Mouse (Mus musculus): Measurements from ENCODE around the gene Hjurp.

The Hjurp gene

GRCm38 (mm10) chr1:88277098-88277817 lies at the start of gene Hjurp, which contains the start of gene Trpm8:
Gene Hjurp (minus strand): TSS chr1:88277633.
Gene Trpm8 (plus strand): TSS chr1:88277661.
- peak; percentile 100 for DNase-seq (ENCODE audit: low spot score in 2 of 2)

- no peak for DNase-seq (ENCODE audit: low spot score in 2 of 2)
Observed at GRCm38 (mm10) chr1:88323101-88323500, 45.7 kb upstream of the Hjurp start.

- no peak for DNase-seq (ENCODE audit: low spot score in 2 of 2)
Observed at GRCm38 (mm10) chr1:88322146-88322545, 44.7 kb upstream of the Hjurp start.

GRCm38 (mm10) chr1:88320821-88321395 lies 43.5 kb upstream of the Hjurp start:
- no peak for DNase-seq (ENCODE audit: low spot score in 2 of 2)

GRCm38 (mm10) chr1:88318531-88319060 lies 41.2 kb upstream of the Hjurp start:
- peak in 1 of 2 experiments; percentile 58 for DNase-seq (ENCODE audit: low spot score in 2 of 2)

GRCm38 (mm10) chr1:88317279-88317678 lies 39.8 kb upstream of the Hjurp start:
- no peak for DNase-seq (ENCODE audit: low spot score in 2 of 2)

GRCm38 (mm10) chr1:88310349-88310748 lies 32.9 kb upstream of the Hjurp start:
- no peak for DNase-seq (ENCODE audit: low spot score in 2 of 2)

- DNase-seq (ENCODE audit: low spot score in 2 of 2): no peak
Observed at GRCm38 (mm10) chr1:88309905-88310304, 32.5 kb upstream of the Hjurp start.

- DNase-seq (ENCODE audit: low spot score in 2 of 2): no peak
Observed at GRCm38 (mm10) chr1:88309020-88309419, 31.6 kb upstream of the Hjurp start.

GRCm38 (mm10) chr1:88307180-88307579 lies 29.7 kb upstream of the Hjurp start:
- no peak for DNase-seq (ENCODE audit: low spot score in 2 of 2)

- no peak for DNase-seq (ENCODE audit: low spot score in 2 of 2)
Observed at GRCm38 (mm10) chr1:88306543-88306942, 29.1 kb upstream of the Hjurp start.

GRCm38 (mm10) chr1:88305018-88305795 lies 27.8 kb upstream of the Hjurp start:
- DNase-seq (ENCODE audit: low spot score in 2 of 2): no peak

GRCm38 (mm10) chr1:88304261-88304985 lies 27.0 kb upstream of the Hjurp start:
- DNase-seq (ENCODE audit: low spot score in 2 of 2): no peak

- DNase-seq (ENCODE audit: low spot score in 2 of 2): no peak
Observed at GRCm38 (mm10) chr1:88303762-88304161, 26.3 kb upstream of the Hjurp start.

GRCm38 (mm10) chr1:88302057-88302740 lies 24.8 kb upstream of the Hjurp start:
- no peak for DNase-seq (ENCODE audit: low spot score in 2 of 2)

- no peak for DNase-seq (ENCODE audit: low spot score in 2 of 2)
Observed at GRCm38 (mm10) chr1:88301121-88302014, 23.9 kb upstream of the Hjurp start.

- DNase-seq (ENCODE audit: low spot score in 2 of 2): no peak
Observed at GRCm38 (mm10) chr1:88300301-88301050, 23.0 kb upstream of the Hjurp start.

- no peak for DNase-seq (ENCODE audit: low spot score in 2 of 2)
Observed at GRCm38 (mm10) chr1:88299529-88299945, 22.1 kb upstream of the Hjurp start.

All from frontal cortex, postnatal 14 days (tissue).